Comparison of ENCODE assay signal across 8 mouse cellular contexts in genomic region chr8:83740976-83741741, GRCm38 (mm10). TPM values are rescaled to one million over a fixed set of nuclear protein-coding genes. Genes with fewer than 3 reads are reported as not detected.
DNase-seq lines count a peak whose midpoint lies in the region; ATAC-seq lines count a peak whose summit lies in the region.

Gene Adgre5 (minus strand): TSS chr8:83741326.

- peaks cover 2% of the 10 kb centered on the region; the same call in 1 of the 2 replicates for H3K27me3 ChIP-seq in embryonic facial prominence, embryonic 11.5 days (ENCODE audit: control insufficient read depth, insufficient read depth, low read length)
- peaks cover 11% of the 10 kb centered on the region; the same call in 1 of the 2 replicates for H3K27me3 ChIP-seq in heart, embryonic 10.5 days (ENCODE audit: insufficient read depth, poor library complexity, severe bottlenecking)

- no peaks in the 10 kb centered on the region for H3K36me3 ChIP-seq in embryonic facial prominence, embryonic 11.5 days (replicated peaks; ENCODE audit: control insufficient read depth, insufficient read depth, low read depth, low read length)
- no peaks in the 10 kb centered on the region for H3K36me3 ChIP-seq in heart, embryonic 10.5 days

- no peaks in the 10 kb centered on the region; the same call in 1 of the 2 replicates for H3K4me1 ChIP-seq in embryonic facial prominence, embryonic 11.5 days (ENCODE audit: control insufficient read depth, insufficient read depth, low read length)
- H3K4me1 ChIP-seq in heart, embryonic 10.5 days = peaks cover 38% of the 10 kb centered on the region

- H3K4me2 ChIP-seq in embryonic facial prominence, embryonic 11.5 days (ENCODE audit: low read depth, low read length) = peak within 1 kb of the TSS; percentile 84

- H3K4me3 ChIP-seq in embryonic facial prominence, embryonic 11.5 days (ENCODE audit: low read depth, low read length) = peak within 1 kb of the TSS; percentile 47
- H3K4me3 ChIP-seq in heart, embryonic 10.5 days = peak within 1 kb of the TSS; percentile 76

- H3K9ac ChIP-seq in embryonic facial prominence, embryonic 11.5 days (replicated peaks; ENCODE audit: low read length) = peak within 1 kb of the TSS; percentile 74

- DNase-seq in layer of hippocampus, postnatal 14 days (ENCODE audit: low spot score in 2 of 2) = no peak
- no peak for DNase-seq in layer of hippocampus, adult 18-20 months (ENCODE audit: low spot score in 2 of 2)
- DNase-seq in embryonic facial prominence, embryonic 11.5 days (ENCODE audit: low spot score) = peak; percentile 68
- DNase-seq in heart, embryonic 10.5 days (ENCODE audit: low spot score) = no peak
- DNase-seq in kidney, adult 9 months = peak; percentile 76
- peak; percentile 94 for DNase-seq in lung, postnatal 10 days
- peak; percentile 44 for DNase-seq in ovary, postnatal 10 days (ENCODE audit: low spot score)
- DNase-seq in urinary bladder, postnatal 36 days (ENCODE audit: low spot score in 2 of 2) = peak; percentile 51 to 75

- no peaks in the 10 kb centered on the region for H3K9me3 ChIP-seq in embryonic facial prominence, embryonic 11.5 days (replicated peaks; ENCODE audit: control insufficient read depth, low read length)
- no peaks in the 10 kb centered on the region for H3K9me3 ChIP-seq in heart, embryonic 10.5 days

- 2% methylated on average over 50 of the region's 56 CpGs for WGBS in embryonic facial prominence, embryonic 11.5 days
- 1% methylated on average over 53 of the region's 56 CpGs for WGBS in heart, embryonic 10.5 days

- no peak within 1 kb of the TSS; the same call in 1 of the 2 replicates for H3K27ac ChIP-seq in embryonic facial prominence, embryonic 11.5 days (replicated peaks; ENCODE audit: low read depth, low read length)
- H3K27ac ChIP-seq in heart, embryonic 10.5 days = peak within 1 kb of the TSS; percentile 89

- peak; percentile 45; the same call in 1 of the 2 replicates for ATAC-seq in embryonic facial prominence, embryonic 11.5 days (replicated peaks; ENCODE audit: insufficient number of reproducible peaks, low FRiP score, low TSS enrichment, low read depth)

RNA-seq across cellular contexts. Expression of gene Adgre5, which starts in this region (rescaled TPM):
- 10 to 100 TPM; 11.9 to 12.6 TPM for total RNA-seq in layer of hippocampus, postnatal 14 days (2021)
- total RNA-seq in layer of hippocampus, adult 18-20 months (2021) = 10 to 100 TPM in 1 of 2 experiments, 1 to 10 TPM in 1; 8.8 to 10.5 TPM
- 19.0 and 22.1 TPM in 2 replicates for polyA plus RNA-seq in embryonic facial prominence, embryonic 11.5 days (2014; fragmentation: Nextera tagmentation; extraction: Ambion mirVana)
- polyA plus RNA-seq in heart, embryonic 10.5 days (2016; fragmentation: Nextera tagmentation; extraction: Ambion mirVana) = 11.8 and 17.1 TPM in 2 replicates

Comparison
In these comparisons a context has a peak if more than half of its experiments do, and no peak if none do; other contexts are left out.
1. DNase-seq: peak in embryonic facial prominence, embryonic 11.5 days (single experiment), kidney, adult 9 months (single experiment), lung, postnatal 10 days (single experiment), ovary, postnatal 10 days (single experiment) and urinary bladder, postnatal 36 days (2 of 2); none in layer of hippocampus, postnatal 14 days (0 of 2), layer of hippocampus, adult 18-20 months (0 of 2) and heart, embryonic 10.5 days (single experiment).